Mouse (Mus musculus) c-Kit-positive CD71-positive TER-119-positive erythroid progenitor cells, embryonic 14.5 days (primary cell): Measurements from ENCODE around the gene Adra2c.

Experiments
- DNase-seq: peaks from one replicate; pipeline ENCODE4 v3.0.0-alpha.2; 2013; ENCODE audit warnings: low spot score

The Adra2c gene

DNA sequence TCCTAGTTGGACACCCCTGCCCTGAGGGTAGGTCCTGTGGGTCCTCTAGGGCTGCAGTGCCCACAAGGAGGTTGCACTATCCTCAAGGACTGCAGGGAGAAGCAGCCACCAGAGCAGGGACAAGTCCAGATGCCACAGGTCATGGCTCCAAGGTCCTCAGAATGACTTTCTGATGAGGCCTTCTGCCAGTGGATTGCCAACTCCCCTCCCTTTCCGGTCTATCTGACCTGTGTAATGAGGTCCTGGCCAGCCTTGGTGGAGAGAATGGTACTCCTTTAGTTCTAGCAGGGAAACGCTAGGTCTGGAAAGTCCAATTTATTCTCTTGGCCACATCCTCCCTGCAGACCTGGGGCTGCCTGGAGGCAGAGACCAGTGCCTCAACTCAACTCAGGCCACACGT is at the start of gene Adra2c:
Gene Adra2c, plus strand, starts transcription at position 301 of the 400 bp plus-strand sequence.
- no peak for DNase-seq

DNA sequence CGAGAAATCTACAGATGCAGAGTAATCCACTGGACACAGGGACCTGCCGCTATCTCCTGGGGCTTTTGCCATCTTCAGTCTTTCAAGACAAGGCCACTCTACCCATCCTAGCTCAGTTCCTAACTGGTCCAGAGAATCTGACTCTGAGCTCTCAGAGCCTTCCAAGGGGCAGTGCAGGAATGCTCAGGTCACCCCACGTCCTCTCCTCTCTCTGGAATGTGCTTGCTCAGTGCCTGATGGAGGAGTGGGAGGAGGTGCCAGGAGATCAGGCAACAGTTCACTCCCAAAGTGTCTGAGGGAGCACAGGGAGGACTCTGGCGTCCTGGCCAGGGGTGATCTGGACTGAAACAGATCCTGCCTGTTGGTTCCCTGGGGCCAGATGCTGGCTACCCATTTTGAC is 45.0 kb upstream of the Adra2c start:
- DNase-seq: no peak

DNA sequence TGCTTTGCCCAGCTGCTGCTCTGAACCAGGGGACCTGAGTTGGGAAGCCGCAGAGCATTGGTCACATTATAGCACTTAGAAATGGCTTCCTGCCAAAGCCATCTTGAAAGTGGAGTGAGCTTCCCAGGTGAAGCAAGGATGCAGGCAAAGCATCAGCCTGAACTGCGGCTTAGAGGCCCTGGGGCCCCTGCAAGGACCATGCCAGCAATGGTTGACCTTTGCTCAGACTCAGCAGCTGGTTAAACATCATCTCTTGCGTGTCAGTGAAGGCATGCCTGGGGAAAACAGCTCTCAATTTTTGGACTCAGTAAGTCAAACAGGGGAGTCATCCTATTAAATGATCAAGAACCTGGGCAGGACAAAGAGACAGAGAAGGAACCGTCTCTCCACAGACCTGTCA is 40.4 kb upstream of the Adra2c start:
- DNase-seq: no peak

DNA sequence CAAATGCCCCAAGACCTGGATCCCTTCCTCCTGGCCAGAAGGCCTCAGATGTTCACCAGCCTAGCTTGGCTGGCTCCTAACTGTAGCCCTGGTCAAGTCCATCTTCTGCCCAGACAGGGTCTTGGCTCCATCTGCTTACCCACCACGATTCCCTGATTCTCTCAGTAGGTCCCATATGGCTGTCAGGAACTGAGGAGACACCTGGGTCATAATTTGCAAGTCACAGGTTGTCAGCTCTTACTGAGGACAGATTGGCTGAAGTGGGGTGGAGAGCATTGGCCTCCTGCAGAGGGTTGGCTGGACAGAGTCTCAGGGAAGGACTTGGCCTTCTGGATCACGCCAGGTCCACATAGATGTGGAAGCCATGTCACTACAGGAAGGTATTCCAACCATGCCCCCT is 39.5 kb upstream of the Adra2c start:
- DNase-seq: no peak

DNA sequence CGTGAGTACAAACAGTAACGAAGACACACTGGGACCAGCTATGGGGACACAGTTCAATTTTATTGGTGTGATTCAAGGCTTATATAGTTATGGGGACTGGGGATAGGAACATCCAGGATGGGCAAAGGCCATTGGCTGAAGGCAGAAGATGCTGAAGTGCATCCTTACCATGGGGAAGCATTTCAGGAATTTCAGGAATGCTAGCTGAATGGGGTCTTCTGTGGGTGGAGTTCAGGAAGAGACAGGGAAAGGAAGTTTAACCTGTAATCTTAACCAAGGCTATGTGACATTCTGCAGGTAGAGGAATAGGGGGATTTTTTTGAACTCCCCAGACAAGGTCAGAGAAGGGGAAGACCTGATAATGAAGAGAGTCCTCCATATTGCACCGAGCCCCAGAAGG is 36.6 kb upstream of the Adra2c start:
- no peak for DNase-seq

DNA sequence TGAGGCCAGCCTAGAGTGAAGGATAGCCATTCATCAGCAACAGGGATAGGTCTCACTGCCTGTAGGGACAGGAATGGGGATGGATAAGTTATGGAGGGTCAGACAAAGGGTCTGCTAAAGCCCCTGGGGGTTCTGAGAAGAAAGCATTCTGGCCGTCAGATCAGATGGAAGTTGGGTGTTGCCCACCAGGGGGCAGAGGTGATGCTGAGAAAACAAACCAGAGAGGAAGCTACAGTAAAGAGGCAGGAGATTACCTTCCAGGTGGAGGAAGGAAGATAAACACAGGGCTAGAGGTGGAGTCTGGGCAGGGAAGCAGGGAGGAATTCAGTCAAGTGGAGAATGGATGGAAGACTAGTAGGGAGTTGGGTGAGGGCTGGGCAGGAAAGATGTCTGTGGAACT is 33.9 kb upstream of the Adra2c start:
- no peak for DNase-seq

DNA sequence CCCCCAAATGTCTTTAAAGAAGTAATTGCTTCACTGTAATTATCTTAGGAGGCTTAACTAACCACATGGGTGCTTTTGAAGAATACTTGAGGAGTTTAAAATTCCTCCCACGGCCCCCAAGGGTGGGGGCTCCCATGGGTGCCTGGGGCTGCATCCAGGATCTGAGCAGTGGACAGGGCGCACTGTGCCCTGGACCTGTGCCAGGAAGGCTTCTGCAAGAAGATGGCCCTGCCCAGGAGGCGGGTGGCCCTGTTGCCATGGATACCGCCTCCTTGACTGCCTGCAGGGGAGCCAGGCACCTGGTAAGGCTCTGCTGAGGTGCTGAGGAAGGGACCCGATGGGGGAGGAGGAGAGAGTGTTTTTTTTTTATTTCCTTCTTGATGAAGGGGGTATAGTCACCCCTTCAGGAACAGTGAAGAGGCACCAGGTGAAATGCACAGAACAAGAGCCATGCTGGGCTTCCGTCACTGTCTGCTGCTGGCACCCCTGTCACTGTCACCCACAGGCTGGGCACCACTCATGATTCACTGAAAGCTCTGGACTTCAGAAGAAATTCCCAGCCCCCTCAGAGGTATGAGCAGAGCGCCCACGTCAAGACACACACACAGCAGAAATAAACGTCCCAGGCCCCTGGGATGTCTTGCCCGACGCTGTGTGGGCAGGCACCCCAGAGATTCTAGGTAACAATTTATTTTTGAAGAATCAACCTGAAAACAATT is 32.4 kb upstream of the Adra2c start:
- no peak for DNase-seq

DNA sequence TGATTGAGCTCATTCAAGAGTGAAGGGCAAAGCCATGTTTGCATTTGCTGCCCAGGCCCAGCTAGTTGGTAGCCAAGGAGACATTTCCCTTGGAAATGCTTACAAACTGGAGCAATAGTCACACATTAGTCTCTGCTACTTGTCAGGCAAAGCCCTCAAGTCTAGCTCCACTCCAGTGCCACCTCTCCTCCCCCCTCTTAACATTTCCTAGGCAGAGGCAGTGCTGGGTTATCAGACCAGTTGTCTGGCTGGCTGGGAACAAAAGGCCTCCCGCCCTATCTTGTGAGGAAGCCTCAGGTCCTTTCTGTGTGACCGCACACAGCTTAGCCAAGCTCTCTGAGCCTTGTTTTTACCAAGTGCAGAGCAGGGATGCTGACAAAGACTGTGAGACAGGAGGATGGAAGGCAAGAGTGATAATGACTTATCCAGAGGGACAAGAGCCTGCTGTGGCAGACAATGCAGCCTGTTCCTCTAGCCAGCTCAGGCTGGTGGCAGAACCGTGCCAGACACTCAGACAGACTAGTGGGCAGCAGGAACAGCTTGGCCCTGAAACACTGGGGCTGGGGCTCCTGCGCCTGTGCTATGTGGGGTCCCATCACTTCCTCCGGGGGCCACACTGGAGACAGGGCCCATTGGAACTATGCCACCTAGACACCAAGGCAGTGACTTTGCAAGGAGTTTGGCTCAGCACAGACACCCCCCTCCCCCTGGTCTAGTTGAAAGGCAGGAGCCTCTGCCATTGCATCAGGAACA is 23.0 kb upstream of the Adra2c start:
- no peak for DNase-seq

DNA sequence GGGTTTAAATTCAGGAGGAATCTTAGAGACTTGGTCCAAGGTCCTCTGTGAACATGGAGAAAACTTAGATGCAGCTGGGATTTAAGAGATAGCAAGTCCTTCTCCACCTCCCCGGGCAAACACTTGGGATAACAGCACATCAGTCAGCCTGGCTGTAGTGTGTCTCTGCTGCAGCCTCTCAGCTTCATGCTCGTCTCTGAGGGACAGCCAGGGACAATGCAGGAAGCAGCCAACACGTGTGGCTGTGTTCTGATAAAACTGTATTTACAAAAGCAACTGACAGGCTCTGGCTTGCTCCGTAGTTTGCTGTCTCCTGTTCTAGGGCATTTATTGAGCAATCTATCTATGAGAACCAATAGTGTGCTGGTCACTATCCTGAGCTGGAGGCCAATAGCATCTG is 14.4 kb upstream of the Adra2c start:
- DNase-seq: no peak

DNA sequence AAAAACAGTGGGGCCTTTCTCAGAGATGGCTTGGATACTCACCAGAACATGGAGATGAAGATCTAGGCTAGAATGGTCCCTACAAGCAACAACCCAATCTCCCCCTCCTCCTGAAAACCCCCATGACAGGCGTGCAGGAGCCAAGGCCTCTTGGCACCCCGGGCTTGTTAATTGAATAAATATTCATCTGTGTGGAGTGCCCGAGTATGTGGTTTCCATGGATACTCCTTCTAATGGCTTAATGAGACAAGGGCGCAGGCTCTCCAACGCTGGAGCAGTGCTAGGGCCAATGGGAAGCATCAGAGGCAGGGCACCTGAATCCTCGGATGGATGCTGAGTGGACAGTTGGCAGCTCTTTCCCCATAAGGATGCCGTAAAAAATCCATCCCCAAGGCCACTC is 10.6 kb upstream of the Adra2c start:
- no peak for DNase-seq

DNA sequence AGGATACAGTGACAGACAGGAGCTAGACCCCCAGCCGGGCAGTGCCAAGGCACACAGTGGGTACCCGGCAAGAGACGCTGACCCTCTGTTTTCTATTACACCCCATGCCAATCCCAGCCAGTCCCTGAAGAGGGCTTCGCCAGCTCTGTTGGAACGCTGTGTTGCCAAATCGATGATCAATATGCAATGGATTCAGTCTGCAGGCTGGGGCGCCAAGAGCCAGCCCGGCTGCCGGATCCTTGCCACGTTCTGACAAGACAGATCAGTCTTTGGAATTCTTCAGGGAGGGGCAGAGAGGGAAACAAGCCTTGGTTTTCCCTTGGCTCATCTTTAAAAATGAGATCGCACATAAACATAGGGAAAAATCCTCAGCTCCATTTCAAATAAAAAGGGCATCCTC is 2.8 kb upstream of the Adra2c start:
- DNase-seq: no peak

DNA sequence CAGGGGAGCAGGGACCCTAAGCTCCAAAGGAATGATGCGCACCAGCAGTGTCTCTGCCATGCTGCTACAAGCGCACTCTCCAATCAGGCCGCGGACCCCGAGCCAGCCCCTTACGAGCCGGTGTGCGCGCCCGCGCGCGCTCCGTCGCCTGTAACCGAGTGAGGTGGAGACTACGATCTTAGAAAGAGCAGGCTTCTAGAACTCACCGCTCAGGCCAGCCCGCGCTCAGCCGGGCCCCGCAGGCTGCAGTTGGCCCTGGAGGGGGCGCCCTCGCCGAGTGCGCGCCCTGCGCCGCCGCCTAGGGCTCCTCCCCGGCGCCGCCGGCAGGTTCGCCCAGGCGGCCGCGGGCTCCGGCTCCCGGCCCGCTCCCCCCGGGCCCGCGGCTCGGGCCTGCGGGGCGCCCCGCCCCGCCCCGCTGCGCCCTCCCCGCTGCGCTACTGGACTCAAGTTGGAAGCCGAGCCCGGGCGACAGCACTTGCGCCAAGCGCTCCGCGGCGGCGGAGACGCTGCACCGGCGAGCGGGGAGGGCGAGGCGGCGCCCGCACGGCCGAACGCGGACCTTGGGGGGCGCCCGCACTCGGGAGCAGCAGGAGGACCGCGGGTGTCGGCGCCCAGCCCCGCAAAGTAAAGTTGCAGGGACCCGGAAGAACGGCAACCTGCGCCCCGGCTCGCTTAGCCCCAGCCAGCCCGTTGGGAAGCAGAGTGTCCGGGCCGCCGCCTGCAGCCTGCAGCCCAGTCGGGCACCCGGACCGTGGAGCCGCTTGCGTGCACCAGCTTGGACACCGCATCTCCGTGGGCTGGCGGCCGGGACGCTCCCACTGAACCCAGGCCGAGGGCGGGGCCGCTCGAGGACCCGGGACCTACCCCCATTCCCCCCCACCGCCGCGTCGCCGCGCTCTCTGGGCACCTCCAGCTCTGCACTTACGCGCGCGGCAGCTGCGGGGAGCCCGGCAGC is 899 bp downstream of the Adra2c start:
- DNase-seq: no peak

DNA sequence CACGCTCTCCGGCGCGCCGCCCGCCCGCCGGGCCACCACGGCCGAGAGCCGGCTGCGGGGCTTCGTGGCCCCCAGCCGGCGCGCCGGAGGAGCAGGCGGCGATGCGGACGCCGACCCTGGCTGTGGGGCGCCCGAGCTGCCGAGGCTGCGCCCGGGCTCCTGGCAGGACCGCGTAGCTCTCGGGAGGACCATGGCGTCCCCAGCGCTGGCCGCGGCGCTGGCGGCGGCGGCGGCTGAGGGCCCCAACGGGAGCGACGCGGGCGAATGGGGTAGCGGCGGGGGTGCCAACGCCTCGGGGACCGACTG is 1.5 kb downstream of the Adra2c start:
- no peak for DNase-seq

DNA sequence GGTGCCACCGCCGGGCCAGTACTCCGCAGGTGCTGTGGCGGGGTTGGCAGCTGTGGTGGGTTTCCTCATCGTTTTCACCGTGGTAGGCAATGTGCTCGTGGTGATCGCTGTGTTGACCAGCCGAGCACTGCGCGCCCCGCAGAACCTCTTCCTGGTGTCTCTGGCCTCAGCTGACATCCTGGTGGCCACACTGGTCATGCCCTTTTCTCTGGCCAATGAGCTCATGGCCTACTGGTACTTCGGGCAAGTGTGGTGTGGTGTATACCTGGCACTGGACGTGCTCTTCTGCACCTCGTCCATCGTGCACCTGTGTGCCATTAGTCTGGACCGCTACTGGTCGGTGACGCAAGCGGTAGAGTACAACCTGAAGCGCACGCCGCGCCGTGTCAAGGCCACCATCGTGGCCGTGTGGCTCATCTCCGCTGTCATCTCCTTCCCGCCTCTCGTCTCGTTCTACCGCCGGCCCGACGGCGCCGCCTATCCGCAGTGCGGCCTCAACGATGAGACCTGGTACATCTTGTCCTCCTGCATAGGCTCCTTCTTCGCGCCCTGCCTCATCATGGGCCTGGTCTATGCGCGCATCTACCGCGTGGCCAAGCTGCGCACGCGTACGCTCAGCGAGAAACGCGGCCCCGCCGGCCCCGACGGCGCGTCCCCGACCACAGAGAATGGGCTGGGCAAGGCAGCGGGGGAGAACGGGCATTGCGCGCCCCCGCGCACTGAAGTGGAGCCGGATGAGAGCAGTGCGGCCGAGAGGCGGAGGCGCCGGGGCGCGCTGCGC is 2.1 kb downstream of the Adra2c start:
- DNase-seq: peak; percentile 13

DNA sequence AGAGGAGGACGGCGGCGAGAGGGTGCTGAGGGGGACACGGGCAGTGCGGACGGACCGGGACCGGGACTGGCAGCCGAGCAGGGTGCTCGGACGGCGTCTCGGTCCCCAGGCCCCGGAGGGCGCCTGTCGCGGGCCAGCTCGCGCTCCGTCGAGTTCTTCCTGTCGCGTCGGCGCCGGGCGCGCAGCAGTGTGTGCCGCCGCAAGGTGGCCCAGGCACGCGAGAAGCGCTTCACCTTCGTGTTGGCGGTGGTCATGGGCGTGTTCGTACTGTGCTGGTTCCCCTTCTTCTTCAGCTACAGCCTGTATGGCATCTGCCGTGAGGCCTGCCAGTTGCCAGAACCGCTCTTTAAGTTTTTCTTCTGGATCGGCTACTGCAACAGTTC is 2.7 kb downstream of the Adra2c start:
- no peak for DNase-seq

DNA sequence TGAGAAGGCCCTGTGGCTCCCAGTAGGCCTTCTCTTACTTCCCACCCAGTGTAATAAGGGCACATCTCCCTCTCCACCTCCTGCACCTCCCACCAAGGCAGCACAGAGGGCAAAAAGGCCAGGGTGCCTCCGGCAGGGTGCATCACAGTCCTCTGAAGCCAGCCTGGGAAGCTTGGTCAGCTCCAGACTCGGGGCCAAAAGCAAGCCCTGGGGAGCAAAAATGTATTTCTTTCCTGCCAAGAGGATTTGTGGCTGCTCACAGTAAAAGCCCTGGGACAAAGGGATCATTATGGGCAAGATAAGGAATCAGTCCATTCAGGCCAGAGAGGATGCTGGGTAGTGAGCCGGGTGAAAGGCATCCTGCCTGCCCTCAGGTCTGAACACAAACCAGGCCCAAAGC is 7.2 kb downstream of the Adra2c start:
- no peak for DNase-seq

DNA sequence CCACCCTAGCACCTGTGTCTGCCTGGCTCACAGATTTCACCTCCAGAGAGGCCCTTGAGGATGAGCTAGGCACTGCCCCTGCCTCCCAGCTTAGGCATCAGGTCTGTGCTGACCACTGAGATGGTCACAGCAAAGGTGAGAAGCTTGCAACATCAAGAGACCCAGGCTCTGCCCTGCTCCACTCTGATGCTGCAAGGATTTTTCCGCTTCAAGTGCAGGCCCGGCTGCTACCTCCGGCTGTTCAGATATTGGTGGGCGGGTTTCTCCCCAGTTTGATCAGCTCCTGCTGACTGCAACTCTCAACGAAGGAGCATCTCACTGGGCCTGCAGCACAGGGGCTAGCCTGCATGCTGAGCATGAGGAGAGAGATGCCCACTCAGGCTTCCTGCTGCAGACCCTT is 8.1 kb downstream of the Adra2c start:
- no peak for DNase-seq

DNA sequence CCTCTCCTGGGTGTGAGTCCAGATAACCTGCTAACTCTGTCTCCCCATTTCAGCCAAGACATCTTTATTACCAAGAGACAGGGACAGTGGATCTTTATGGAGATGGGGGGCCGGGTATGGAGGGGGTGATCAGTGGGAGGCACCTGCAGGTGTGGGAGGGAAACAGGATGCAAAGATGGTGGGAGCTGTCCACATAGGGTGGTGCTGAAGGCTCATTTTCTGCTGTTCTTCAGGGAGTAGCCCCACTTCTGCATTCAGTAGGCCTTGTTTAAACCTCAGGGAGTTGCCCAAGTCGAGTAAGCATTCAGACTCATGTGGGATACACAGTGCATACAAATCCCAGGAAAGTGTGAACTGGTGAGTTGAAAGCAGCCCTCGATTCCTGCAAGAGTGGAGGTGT is 21.5 kb downstream of the Adra2c start:
- DNase-seq: no peak

DNA sequence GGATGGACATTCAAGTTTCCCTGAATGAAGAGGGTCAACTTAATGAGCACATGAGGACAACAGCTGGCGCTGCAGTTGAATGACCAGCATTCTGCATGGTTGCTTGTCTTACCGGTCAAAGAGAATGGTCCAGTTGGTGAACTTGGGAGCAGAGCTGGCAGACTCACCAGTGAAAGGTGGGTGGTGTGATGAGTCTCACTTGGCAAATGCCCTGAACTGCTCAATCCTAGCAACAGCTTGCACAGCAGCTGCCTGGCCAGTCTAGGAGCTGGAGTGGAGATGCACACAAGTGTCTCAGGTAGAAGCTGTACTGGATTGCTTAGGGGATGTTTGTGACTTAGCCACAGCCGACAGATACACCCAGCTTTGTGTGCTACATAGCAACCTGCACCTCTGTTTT is 26.1 kb downstream of the Adra2c start:
- DNase-seq: no peak

DNA sequence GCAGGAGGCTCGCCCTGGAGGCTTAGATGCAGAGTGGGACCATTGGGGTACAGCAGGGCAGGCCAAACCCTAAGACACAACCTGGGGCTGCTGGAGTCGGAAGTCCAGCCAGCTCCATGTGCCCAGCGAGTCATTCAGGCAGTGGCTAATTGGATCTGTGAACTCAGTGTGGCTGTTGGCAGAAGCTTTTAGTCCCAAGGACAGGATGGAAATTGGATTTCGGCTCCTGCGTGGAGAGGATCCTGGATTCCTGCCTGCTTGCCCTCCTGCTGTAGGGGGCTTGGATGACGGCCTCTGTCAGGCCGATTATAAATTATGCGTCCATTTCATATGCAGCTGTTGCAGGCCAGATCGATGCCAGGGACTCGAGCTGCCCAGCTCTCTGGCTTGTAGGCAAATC is 27.2 kb downstream of the Adra2c start:
- no peak for DNase-seq

DNA sequence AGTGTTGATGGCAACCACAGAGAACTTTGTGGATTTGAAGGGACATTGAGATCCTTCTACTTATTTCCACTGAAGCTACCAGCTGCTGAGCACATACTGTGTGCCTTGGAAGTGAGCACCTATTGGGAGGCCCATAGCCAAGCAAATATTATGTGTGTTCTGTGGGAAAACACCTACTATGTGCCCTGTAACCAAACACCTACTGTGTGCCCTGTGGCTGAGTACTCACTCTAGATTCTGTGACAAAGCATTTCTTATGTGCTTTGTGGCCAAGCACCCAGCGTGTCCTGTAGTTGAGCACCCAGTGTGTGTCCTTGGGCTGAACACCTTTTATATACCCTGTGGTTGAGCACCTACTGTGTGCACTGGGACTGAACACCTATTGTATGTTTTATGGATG is 28.6 kb downstream of the Adra2c start:
- no peak for DNase-seq

DNA sequence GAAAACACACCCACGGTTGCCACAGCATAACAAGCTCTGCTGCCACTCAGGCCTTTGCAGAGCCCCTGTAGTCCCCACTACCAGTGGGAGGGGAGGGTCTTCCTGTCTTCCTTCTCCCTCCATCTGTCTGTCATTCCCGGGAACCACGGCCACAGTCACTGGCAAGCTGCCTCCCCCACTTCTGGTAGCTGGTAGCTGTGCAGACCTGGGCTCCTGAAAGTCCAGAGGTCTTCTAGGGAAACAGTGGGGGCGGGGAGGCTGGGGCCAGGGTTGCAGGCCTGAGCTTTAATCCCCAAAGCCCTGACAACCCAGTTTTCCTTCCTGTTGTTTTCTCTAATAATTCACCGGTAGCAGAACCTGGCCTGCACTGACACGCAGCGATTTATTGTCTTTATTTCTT is 31.7 kb downstream of the Adra2c start:
- DNase-seq: no peak
